Mouse (Mus musculus): ENCODE measurements around the gene BC029722.
A peak's percentile ranks its signal among the peaks of the same experiment; 100 is the strongest.

The BC029722 gene

GRCm38 (mm10) chr2:155779066-155779465 is 40.2 kb downstream of the BC029722 start:
- DNase-seq (ENCODE audit: low spot score in 2 of 2), result no peak

- DNase-seq (ENCODE audit: low spot score in 2 of 2), result no peak
These were observed 41.2 kb downstream of the BC029722 start for GRCm38 (mm10) chr2:155778004-155778403.

GRCm38 (mm10) chr2:155777688-155777985 is 41.6 kb downstream of the BC029722 start:
- no peak for DNase-seq (ENCODE audit: low spot score in 2 of 2)

GRCm38 (mm10) chr2:155776824-155777687 is 42.2 kb downstream of the BC029722 start:
- no peak for DNase-seq (ENCODE audit: low spot score in 2 of 2)

GRCm38 (mm10) chr2:155775685-155776263 is 43.5 kb downstream of the BC029722 start:
- peak; percentile 34 to 79 for DNase-seq (ENCODE audit: low spot score in 2 of 2)

GRCm38 (mm10) chr2:155774927-155775684 is 44.1 kb downstream of the BC029722 start, which contains the start of gene Mmp24:
Gene Mmp24, plus strand, starts transcription at chr2:155775342.
- DNase-seq (ENCODE audit: low spot score in 2 of 2), result no peak

- DNase-seq (ENCODE audit: low spot score in 2 of 2), result no peak
These were observed 44.8 kb downstream of the BC029722 start for GRCm38 (mm10) chr2:155774261-155774926.

DNA sequence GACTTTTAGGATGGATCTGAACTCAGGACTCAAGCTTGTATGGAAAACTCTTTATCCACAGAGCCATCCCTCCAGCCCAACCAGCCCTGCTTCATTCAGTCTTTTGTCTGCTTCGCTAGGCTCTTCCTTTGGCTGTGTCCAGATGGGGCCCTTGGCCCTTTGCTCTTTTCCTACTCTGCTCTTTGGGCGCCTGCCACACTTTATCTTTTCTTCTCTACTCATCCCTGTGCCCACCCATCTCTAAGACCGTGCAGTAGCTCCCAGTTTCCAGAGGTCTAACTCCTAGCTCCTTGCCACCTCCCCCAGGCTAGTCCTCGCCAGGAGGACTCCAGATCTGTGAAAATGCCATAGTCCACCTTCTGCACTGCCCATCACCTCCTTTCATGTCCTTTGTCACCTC is 45.6 kb downstream of the BC029722 start:
- no peak for DNase-seq (ENCODE audit: low spot score in 2 of 2)

Measured in spleen, postnatal 4 days (tissue).